Mouse (Mus musculus): ENCODE data around the gene Dchs2. TPM values are rescaled to one million over a fixed set of nuclear protein-coding genes. Genes with fewer than 3 reads are reported as not detected.

Dchs2 gene
- total and polyA plus RNA-seq, 2 experiments from 2014 or later = 0.54 to 7.6 TPM

- H3K27ac ChIP-seq (ENCODE audit: low read depth, low read length) = no peak overlapping the region
- no peaks in the 10 kb centered on the region for H3K27me3 ChIP-seq (ENCODE audit: insufficient read depth, low read length)
- H3K4me3 ChIP-seq (ENCODE audit: low read depth, low read length) = no peak overlapping the region
- TF ChIP-seq CTCF (IDR thresholded peaks at IDR 0.05) = no peak
- ATAC-seq (ENCODE audit: low FRiP score) = no peak
- H3K4me1 ChIP-seq (ENCODE audit: insufficient read depth, low read length) = no peaks in the 10 kb centered on the region
- 81% methylated on average over 3 of the region's 3 CpGs for WGBS
- no peaks in the 10 kb centered on the region for H3K9me3 ChIP-seq (ENCODE audit: low read length)
- no peaks in the 10 kb centered on the region for H3K36me3 ChIP-seq (ENCODE audit: insufficient read depth, low read length)
- no peak overlapping the region for H3K4me2 ChIP-seq (ENCODE audit: low read depth, low read length, poor library complexity, severe bottlenecking)
- H3K9ac ChIP-seq (replicated peaks; ENCODE audit: low read length, poor library complexity, severe bottlenecking) = no peak overlapping the region
- no peak for DNase-seq (ENCODE audit: low spot score)
Measured at GRCm38 (mm10) chr3:83345928-83346327, 218.2 kb downstream of the Dchs2 start.

- Histone ChIP-seq H3K4me2 (ENCODE audit: low read depth, low read length, poor library complexity, severe bottlenecking) (no peak overlapping the region), H3K9me3 (ENCODE audit: low read length) (no peaks in the 10 kb centered on the region), H3K4me3 (ENCODE audit: low read depth, low read length) (no peak overlapping the region), H3K36me3 (ENCODE audit: insufficient read depth, low read length) (no peaks in the 10 kb centered on the region), H3K4me1 (ENCODE audit: insufficient read depth, low read length) (no peaks in the 10 kb centered on the region), H3K9ac (replicated peaks; ENCODE audit: low read length, poor library complexity, severe bottlenecking) (no peak overlapping the region), H3K27me3 (ENCODE audit: insufficient read depth, low read length) (no peaks in the 10 kb centered on the region), H3K27ac (ENCODE audit: low read depth, low read length) (no peak overlapping the region)
- TF ChIP-seq CTCF (IDR thresholded peaks at IDR 0.05) = no peak
- no peak for DNase-seq (ENCODE audit: low spot score)
- 94% methylated on average over 9 of the region's 9 CpGs for WGBS
- no peak for ATAC-seq (ENCODE audit: low FRiP score)
Measured at GRCm38 (mm10) chr3:83368500-83369068, 240.8 kb downstream of the Dchs2 start.

GRCm38 (mm10) chr3:83369871-83370270 is 242.1 kb downstream of the Dchs2 start:
- H3K9me3 ChIP-seq (ENCODE audit: low read length) = no peaks in the 10 kb centered on the region

GRCm38 (mm10) chr3:83374333-83374732 is 246.6 kb downstream of the Dchs2 start:
- Histone ChIP-seq H3K9ac (replicated peaks; ENCODE audit: low read length, poor library complexity, severe bottlenecking) (no peak overlapping the region), H3K27ac (ENCODE audit: low read depth, low read length) (no peak overlapping the region), H3K9me3 (ENCODE audit: low read length) (no peaks in the 10 kb centered on the region), H3K4me2 (ENCODE audit: low read depth, low read length, poor library complexity, severe bottlenecking) (no peak overlapping the region), H3K4me3 (ENCODE audit: low read depth, low read length) (no peak overlapping the region), H3K36me3 (ENCODE audit: insufficient read depth, low read length) (no peaks in the 10 kb centered on the region), H3K4me1 (ENCODE audit: insufficient read depth, low read length) (no peaks in the 10 kb centered on the region), H3K27me3 (ENCODE audit: insufficient read depth, low read length) (no peaks in the 10 kb centered on the region)
- DNase-seq (ENCODE audit: low spot score) (no peak), ATAC-seq (ENCODE audit: low FRiP score) (no peak)
- WGBS = 86% methylated on average over 6 of the region's 6 CpGs
- TF ChIP-seq CTCF (IDR thresholded peaks at IDR 0.05) = no peak

More at GRCm38 (mm10) chr3:83369871-83370270, 242.1 kb downstream of the Dchs2 start:
- whole genome bisulfite sequencing = 97% methylated on average over 2 of the region's 2 CpGs
- TF ChIP-seq CTCF (IDR thresholded peaks at IDR 0.05) = no peak
- H3K36me3 ChIP-seq (ENCODE audit: insufficient read depth, low read length) = no peaks in the 10 kb centered on the region
- H3K4me2 ChIP-seq (ENCODE audit: low read depth, low read length, poor library complexity, severe bottlenecking) = no peak overlapping the region
- H3K27ac ChIP-seq (ENCODE audit: low read depth, low read length) = no peak overlapping the region
- no peak overlapping the region for H3K9ac ChIP-seq (replicated peaks; ENCODE audit: low read length, poor library complexity, severe bottlenecking)
- no peaks in the 10 kb centered on the region for H3K4me1 ChIP-seq (ENCODE audit: insufficient read depth, low read length)
- H3K4me3 ChIP-seq (ENCODE audit: low read depth, low read length) = no peak overlapping the region
- no peak for DNase-seq (ENCODE audit: low spot score)
- no peaks in the 10 kb centered on the region for H3K27me3 ChIP-seq (ENCODE audit: insufficient read depth, low read length)
- no peak for ATAC-seq (ENCODE audit: low FRiP score)

- Histone ChIP-seq H3K4me1 (ENCODE audit: insufficient read depth, low read length) (no peaks in the 10 kb centered on the region), H3K9ac (replicated peaks; ENCODE audit: low read length, poor library complexity, severe bottlenecking) (no peak overlapping the region), H3K36me3 (ENCODE audit: insufficient read depth, low read length) (no peaks in the 10 kb centered on the region), H3K4me2 (ENCODE audit: low read depth, low read length, poor library complexity, severe bottlenecking) (no peak overlapping the region), H3K9me3 (ENCODE audit: low read length) (no peaks in the 10 kb centered on the region), H3K4me3 (ENCODE audit: low read depth, low read length) (no peak overlapping the region), H3K27me3 (ENCODE audit: insufficient read depth, low read length) (no peaks in the 10 kb centered on the region), H3K27ac (ENCODE audit: low read depth, low read length) (no peak overlapping the region)
- TF ChIP-seq CTCF (IDR thresholded peaks at IDR 0.05) = no peak
- no peak for ATAC-seq (ENCODE audit: low FRiP score)
- WGBS = 94% methylated on average over 6 of the region's 6 CpGs
- no peak for DNase-seq (ENCODE audit: low spot score)
Measured at GRCm38 (mm10) chr3:83376834-83377233, 249.1 kb downstream of the Dchs2 start.

Other genes starting within 250 kb of the Dchs2 start
- gene Lrat, start 224.0 kb upstream of the Dchs2 start, total RNA-seq (2014; rRNA removed) = 0.80 and 0.82 TPM in 2 replicates
- gene Lrat, start 224.0 kb upstream of the Dchs2 start, polyA plus RNA-seq (2015; fragmentation: Nextera tagmentation; extraction: Ambion mirVana) = 0.27 TPM in 2 replicates
- not detected in 2 replicates for gene Fgg, start 120.2 kb upstream of the Dchs2 start, total RNA-seq (2014; rRNA removed)
- 0.09 TPM in 1 of 2 replicates, not detected in the other for gene Fgg, start 120.2 kb upstream of the Dchs2 start, polyA plus RNA-seq (2015; fragmentation: Nextera tagmentation; extraction: Ambion mirVana)
- not detected in 2 replicates for gene Fga, start 101.9 kb upstream of the Dchs2 start, total RNA-seq (2014; rRNA removed)
- not detected in 2 replicates for gene Fga, start 101.9 kb upstream of the Dchs2 start, polyA plus RNA-seq (2015; fragmentation: Nextera tagmentation; extraction: Ambion mirVana)
- gene Fgb, start 78.1 kb upstream of the Dchs2 start, total RNA-seq (2014; rRNA removed) = not detected in 2 replicates
- gene Fgb, start 78.1 kb upstream of the Dchs2 start, polyA plus RNA-seq (2015; fragmentation: Nextera tagmentation; extraction: Ambion mirVana) = not detected in 2 replicates
- gene Plrg1, start 72.4 kb upstream of the Dchs2 start, total RNA-seq (2014; rRNA removed) = 65.7 and 78.7 TPM in 2 replicates
- gene Plrg1, start 72.4 kb upstream of the Dchs2 start, polyA plus RNA-seq (2015; fragmentation: Nextera tagmentation; extraction: Ambion mirVana) = 76.9 and 78.0 TPM in 2 replicates

All from midbrain, postnatal 0 days (tissue).